Mouse (Mus musculus): ENCODE results near the gene Rapgef1.

Gene Rapgef1

GRCm38 (mm10) chr2:29619484-29620300, at the start of gene Rapgef1:
Gene Rapgef1, plus strand, starts transcription at chr2:29619720.
- CTCF ChIA-PET = interaction anchor here (0.5 to 1.2 kb wide), 3 partner anchors 10 to 470 kb away, joined by 3 to 7 read pairs (median 4); no protein-coding TSS in a partner anchor

- CTCF ChIA-PET = no interaction called here
Measured at GRCm38 (mm10) chr2:29571921-29572700, 47.4 kb upstream of the Rapgef1 start.

- CTCF ChIA-PET = no interaction called here
Measured at GRCm38 (mm10) chr2:29572811-29573427, 46.6 kb upstream of the Rapgef1 start.

GRCm38 (mm10) chr2:29573591-29573990, 45.9 kb upstream of the Rapgef1 start:
- CTCF ChIA-PET = no interaction called here

GRCm38 (mm10) chr2:29574187-29574586, 45.3 kb upstream of the Rapgef1 start:
- CTCF ChIA-PET = no interaction called here

- CTCF ChIA-PET = no interaction called here
Measured at GRCm38 (mm10) chr2:29582415-29582814, 37.1 kb upstream of the Rapgef1 start.

- CTCF ChIA-PET = no interaction called here
Measured at GRCm38 (mm10) chr2:29586017-29586702, 33.4 kb upstream of the Rapgef1 start.

- CTCF ChIA-PET = interaction anchor here (0.6 to 0.9 kb wide), 2 partner anchors 242 to 1309 kb away, joined by 6 to 8 read pairs; no protein-coding TSS in a partner anchor
Measured at GRCm38 (mm10) chr2:29588006-29588405, 31.5 kb upstream of the Rapgef1 start.

GRCm38 (mm10) chr2:29589266-29589665, 30.3 kb upstream of the Rapgef1 start:
- CTCF ChIA-PET = no interaction called here

GRCm38 (mm10) chr2:29591626-29592025, 27.9 kb upstream of the Rapgef1 start:
- CTCF ChIA-PET = no interaction called here

GRCm38 (mm10) chr2:29592537-29592936, 27.0 kb upstream of the Rapgef1 start:
- CTCF ChIA-PET = no interaction called here

GRCm38 (mm10) chr2:29603930-29604329, 15.6 kb upstream of the Rapgef1 start:
- CTCF ChIA-PET = interaction anchor here (0.7 kb wide), 1 partner anchor 63 kb away, joined by 4 read pairs; no protein-coding TSS in a partner anchor

- CTCF ChIA-PET = interaction anchor here (0.6 kb wide), 1 partner anchor 123 kb away, joined by 4 read pairs; no protein-coding TSS in a partner anchor
Measured at GRCm38 (mm10) chr2:29605591-29605990, 13.9 kb upstream of the Rapgef1 start.

- CTCF ChIA-PET = interaction anchor here (0.6 kb wide), 1 partner anchor 549 kb away, joined by 3 read pairs; no protein-coding TSS in a partner anchor
Measured at GRCm38 (mm10) chr2:29606460-29606859, 13.1 kb upstream of the Rapgef1 start.

- CTCF ChIA-PET = interaction anchor here (0.6 kb wide), 2 partner anchors 121 to 496 kb away, joined by 9 to 16 read pairs; no protein-coding TSS in a partner anchor
Measured at GRCm38 (mm10) chr2:29617341-29617740, 2.2 kb upstream of the Rapgef1 start.

- CTCF ChIA-PET = interaction anchor here (0.5 to 1.2 kb wide), 4 partner anchors 10 to 470 kb away, joined by 3 to 7 read pairs (median 4); no protein-coding TSS in a partner anchor
Measured at GRCm38 (mm10) chr2:29618926-29619483, 515 bp upstream of the Rapgef1 start.

- CTCF ChIA-PET = interaction anchor here (0.5 to 1.0 kb wide), 2 partner anchors 21 to 1831 kb away, joined by 5 read pairs; no protein-coding TSS in a partner anchor
Measured at GRCm38 (mm10) chr2:29620301-29620827, 844 bp downstream of the Rapgef1 start.

- CTCF ChIA-PET = interaction anchor here (0.5 to 1.0 kb wide), 2 partner anchors 20 to 1830 kb away, joined by 5 read pairs; no protein-coding TSS in a partner anchor
Measured at GRCm38 (mm10) chr2:29621163-29621562, 1.6 kb downstream of the Rapgef1 start.

- CTCF ChIA-PET = no interaction called here
Measured at GRCm38 (mm10) chr2:29621636-29622035, 2.1 kb downstream of the Rapgef1 start.

All from spleen, embryonic (tissue).